Mouse (Mus musculus) neural tube, embryonic 14.5 days (tissue): ENCODE results near the gene Isoc2b. TPM values are rescaled to one million over a fixed set of nuclear protein-coding genes. Genes with fewer than 3 reads are reported as not detected.

Source experiments
- ATAC-seq: fragments of 200-750 bp; cut with Nextera tagmentation; 2 replicates; pipeline ENCODE4 v1.8.0; 2017; ENCODE audit warnings: low read depth, mild to moderate bottlenecking, moderate TSS enrichment, moderate library complexity
- H3K27ac ChIP-seq: fragments of 300-500 bp; sonication (generic); 2 replicates; pipeline ENCODE4 v1.5.1; 2014; ENCODE audit warnings: low read depth, mild to moderate bottlenecking, control low read depth, low read length, moderate library complexity, mixed read lengths
- H3K27me3 ChIP-seq: fragments of 300-500 bp; sonication (generic); 2 replicates; pipeline ENCODE4 v1.6.1; 2014; ENCODE audit warnings: low read length; ENCODE audit not compliant: control insufficient read depth, insufficient read depth
- H3K36me3 ChIP-seq: fragments of 300-500 bp; sonication (generic); 2 replicates; pipeline ENCODE4 v1.6.1; 2014; ENCODE audit warnings: low read length, mixed read lengths; ENCODE audit not compliant: control insufficient read depth, insufficient read depth
- H3K4me1 ChIP-seq: fragments of 300-500 bp; sonication (generic); 2 replicates; pipeline ENCODE4 v1.6.1; 2014; ENCODE audit warnings: low read length; ENCODE audit not compliant: control insufficient read depth, insufficient read depth
- H3K4me2 ChIP-seq: fragments of 300-500 bp; sonication (generic); 2 replicates; pipeline ENCODE4 v1.6.1; 2014; ENCODE audit warnings: mild to moderate bottlenecking, low read depth, low read length, control low read depth
- H3K4me3 ChIP-seq: fragments of 300-500 bp; sonication (generic); 2 replicates; pipeline ENCODE4 v1.5.1; 2014; ENCODE audit warnings: low read depth, low read length, control low read depth, mixed read lengths
- H3K9ac ChIP-seq: fragments of 300-500 bp; sonication (generic); replicated peaks from 2 replicates; pipeline ENCODE4 v1.6.1; 2014; ENCODE audit warnings: low read depth, mild to moderate bottlenecking, control low read depth, low read length, mixed read lengths
- H3K9me3 ChIP-seq: fragments of 300-500 bp; sonication (generic); 2 replicates; pipeline ENCODE4 v1.6.1; 2016; ENCODE audit warnings: low read length; ENCODE audit not compliant: control insufficient read depth
- WGBS: fragments of 180-500 bp; shearing (Covaris S2); extraction: QIAGEN DNeasy Blood & Tissue Kit; methylation state at CpG from one replicate; pipeline ENCODE4 v1.1.7; 2014; 5-methylcytosine and 5-hydroxymethylcytosine counted together
- polyA plus RNA-seq: library from polyadenylated mRNA; unstranded; fragments of >200 nt; fragmentation: Nextera tagmentation; extraction: Ambion mirVana; gene quantifications from 2 replicates; pipeline ENCODE4 v1.2.1, GENCODE M21; 2014

The Isoc2b gene
- polyA plus RNA-seq, 1 experiment from 2014 or later: 3.9 TPM

DNA sequence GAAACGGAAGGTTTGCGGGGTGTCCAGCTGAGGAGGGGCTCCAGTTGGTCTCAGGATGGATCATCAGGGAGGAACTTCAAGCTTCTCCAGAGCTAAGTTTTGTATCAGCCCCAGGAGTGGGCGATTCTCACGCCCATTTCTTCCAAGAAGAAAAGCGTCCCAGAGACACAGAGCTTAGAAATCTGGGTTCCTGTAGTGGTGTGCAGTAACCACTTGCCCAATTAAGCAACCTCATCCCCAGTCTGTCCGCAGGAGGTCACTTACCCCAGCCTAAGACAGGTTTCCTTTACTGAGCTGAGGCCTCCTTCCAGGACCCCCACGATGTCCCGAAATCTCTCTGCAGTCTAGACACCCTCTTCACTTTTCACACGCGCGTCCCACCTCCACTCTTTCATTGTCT, 7.2 kb upstream of the Isoc2b start:
- 8% methylated on average over 11 of the region's 11 CpGs for WGBS
- peak; percentile 12 for ATAC-seq
- H3K27ac ChIP-seq: no peak overlapping the region

GRCm38 (mm10) chr7:4876753-4877221, 6.7 kb upstream of the Isoc2b start, which contains the start of gene Isoc2a:
Gene Isoc2a, plus strand, starts transcription at chr7:4877153.
- WGBS: 2% methylated on average over 22 of the region's 22 CpGs
- Histone ChIP-seq H3K36me3 (no peaks in the 10 kb centered on the region), H3K9ac (peak within 1 kb of the TSS; percentile 58)

More for the DNA sequence above, 7.2 kb upstream of the Isoc2b start:
- Histone ChIP-seq H3K4me3 (peak overlapping the region; percentile 44), H3K9ac (peak overlapping the region; percentile 58), H3K9me3 (no peaks in the 10 kb centered on the region), H3K4me1 (peaks cover 8% of the 10 kb centered on the region; the same call in 1 of the 2 replicates), H3K36me3 (no peaks in the 10 kb centered on the region), H3K27me3 (no peaks in the 10 kb centered on the region), H3K4me2 (peak overlapping the region; percentile 83)

GRCm38 (mm10) chr7:4866631-4867180, 3.4 kb downstream of the Isoc2b start:
- H3K27ac ChIP-seq: peak overlapping the region; percentile 80
- H3K4me3 ChIP-seq: peak overlapping the region; percentile 59
- no peaks in the 10 kb centered on the region for H3K4me1 ChIP-seq
- H3K9me3 ChIP-seq: no peaks in the 10 kb centered on the region
- H3K4me2 ChIP-seq: peak overlapping the region; percentile 73
- H3K36me3 ChIP-seq: no peaks in the 10 kb centered on the region
- no peaks in the 10 kb centered on the region for H3K27me3 ChIP-seq
- 39% methylated on average over 10 of the region's 10 CpGs for WGBS
- no peak for ATAC-seq
- H3K9ac ChIP-seq: peak overlapping the region; percentile 69

More at GRCm38 (mm10) chr7:4876753-4877221, 6.7 kb upstream of the Isoc2b start, which contains the start of gene Isoc2a:
- H3K9me3 ChIP-seq: no peaks in the 10 kb centered on the region
- peak within 1 kb of the TSS; percentile 45; the same call in 1 of the 2 replicates for H3K27ac ChIP-seq
- H3K4me2 ChIP-seq: peak within 1 kb of the TSS; percentile 83
- no peaks in the 10 kb centered on the region for H3K27me3 ChIP-seq
- ATAC-seq: peak; percentile 99
- peak within 1 kb of the TSS; percentile 44 for H3K4me3 ChIP-seq
- peaks cover 8% of the 10 kb centered on the region; the same call in 1 of the 2 replicates for H3K4me1 ChIP-seq

- H3K4me1 ChIP-seq: no peaks in the 10 kb centered on the region
- H3K9ac ChIP-seq: peak overlapping the region; percentile 69
- H3K4me2 ChIP-seq: peak overlapping the region; percentile 73
- no peaks in the 10 kb centered on the region for H3K36me3 ChIP-seq
- peak overlapping the region; percentile 80 for H3K27ac ChIP-seq
- 3% methylated on average over 40 of the region's 40 CpGs for WGBS
- peak overlapping the region; percentile 59 for H3K4me3 ChIP-seq
- no peaks in the 10 kb centered on the region for H3K27me3 ChIP-seq
- peak; percentile 100 for ATAC-seq
- H3K9me3 ChIP-seq: no peaks in the 10 kb centered on the region
These were observed 4.2 kb downstream of the Isoc2b start for GRCm38 (mm10) chr7:4865579-4866493.

- WGBS: 56% methylated on average over 5 of the region's 5 CpGs
- Histone ChIP-seq H3K27me3 (no peaks in the 10 kb centered on the region), H3K27ac (0 out of 2 replicates have a peak overlapping the region, but pooled peaks have one; percentile 69), H3K36me3 (no peaks in the 10 kb centered on the region), H3K4me3 (peak overlapping the region; percentile 59; the same call in 1 of the 2 replicates), H3K4me2 (no peak overlapping the region), H3K4me1 (no peaks in the 10 kb centered on the region), H3K9me3 (no peaks in the 10 kb centered on the region), H3K9ac (no peak overlapping the region)
- no peak for ATAC-seq
These were observed 5.0 kb downstream of the Isoc2b start for GRCm38 (mm10) chr7:4865090-4865489.

DNA sequence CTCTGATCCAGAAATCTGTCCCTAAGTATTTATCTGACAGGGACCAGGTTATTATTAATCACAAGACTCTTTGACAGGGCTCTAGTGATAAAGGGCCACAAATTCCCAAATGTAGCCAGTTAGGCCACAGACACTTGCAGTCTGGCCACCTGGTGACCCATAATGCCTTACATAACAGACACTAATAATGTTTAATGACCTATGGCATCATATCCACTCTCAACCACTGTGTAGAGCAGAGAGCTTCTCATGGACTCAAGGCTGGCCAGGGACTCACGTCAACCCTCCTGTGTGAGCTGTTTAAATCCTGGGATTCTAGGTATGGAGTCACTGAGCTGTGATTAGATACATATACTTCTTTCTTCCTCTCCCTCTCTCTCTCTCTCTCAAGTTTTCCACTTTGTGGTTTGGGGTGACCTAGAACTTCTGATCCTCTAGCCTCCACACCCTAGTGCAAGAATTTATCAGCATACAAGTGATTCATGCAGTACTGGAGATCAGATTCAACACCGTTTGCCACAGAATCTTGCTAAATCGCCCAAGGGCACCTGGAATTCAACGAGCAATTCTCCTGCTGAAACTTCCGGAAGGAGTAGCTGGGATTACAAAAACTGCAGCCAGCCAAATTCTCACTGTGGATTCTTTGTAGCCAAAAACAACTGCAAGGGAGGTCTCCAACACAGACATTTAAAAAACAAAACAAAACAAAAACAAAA, 5.8 kb downstream of the Isoc2b start:
- Histone ChIP-seq H3K36me3 (no peaks in the 10 kb centered on the region), H3K27me3 (no peaks in the 10 kb centered on the region), H3K9ac (no peak overlapping the region), H3K27ac (no peak overlapping the region), H3K4me1 (no peaks in the 10 kb centered on the region), H3K4me2 (no peak overlapping the region), H3K9me3 (no peaks in the 10 kb centered on the region), H3K4me3 (no peak overlapping the region)
- 87% methylated on average over 5 of the region's 5 CpGs for WGBS
- ATAC-seq: no peak

DNA sequence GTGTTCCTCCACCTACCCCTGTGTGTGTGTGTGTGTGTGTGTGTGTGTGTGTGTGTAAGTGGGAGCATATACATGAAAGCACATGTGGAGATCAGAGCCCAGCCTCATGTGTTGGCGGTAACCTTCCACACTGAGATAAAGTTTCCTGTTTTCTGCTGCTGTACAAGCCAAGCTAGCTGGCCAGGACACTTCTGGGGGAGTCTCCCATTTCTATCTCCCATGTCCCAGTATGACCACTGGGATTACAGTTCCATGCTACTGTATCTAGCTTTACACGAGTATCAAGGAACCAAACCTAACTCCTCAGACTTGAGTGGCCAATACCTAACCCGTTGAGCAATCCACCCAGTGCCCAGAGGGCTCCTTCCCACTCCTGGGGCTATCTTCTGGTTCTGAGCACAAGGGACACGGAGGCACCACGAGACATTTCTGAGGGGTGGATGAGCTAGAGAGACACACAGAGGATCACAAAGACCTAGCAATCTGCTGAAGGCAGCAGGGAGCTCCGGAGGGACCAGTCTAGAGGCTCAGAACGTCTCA, 6.4 kb downstream of the Isoc2b start:
- Histone ChIP-seq H3K4me2 (no peak overlapping the region), H3K27me3 (no peaks in the 10 kb centered on the region), H3K36me3 (no peaks in the 10 kb centered on the region), H3K27ac (no peak overlapping the region), H3K4me1 (no peaks in the 10 kb centered on the region), H3K9ac (no peak overlapping the region), H3K4me3 (no peak overlapping the region), H3K9me3 (no peaks in the 10 kb centered on the region)
- WGBS: 81% methylated on average over 7 of the region's 7 CpGs
- no peak for ATAC-seq

DNA sequence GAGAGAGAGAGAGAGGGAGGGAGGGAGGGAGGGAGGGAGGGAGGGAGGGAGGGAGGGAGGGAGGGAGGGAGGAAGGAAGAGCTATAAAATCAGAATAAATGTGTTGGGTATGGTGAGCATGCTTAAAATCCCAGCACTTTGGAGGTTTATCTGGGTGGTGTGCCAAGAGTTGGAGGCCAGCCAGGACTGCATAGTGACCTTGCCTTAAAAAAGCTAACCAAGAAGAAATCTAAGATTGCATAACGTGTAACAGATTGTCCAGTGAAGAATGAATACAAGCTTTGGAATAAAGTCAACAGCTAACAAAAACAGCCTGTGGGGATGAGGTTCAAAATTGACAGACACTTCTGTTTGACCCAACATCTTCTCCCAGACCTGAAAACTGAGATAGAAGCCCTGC, 7.0 kb downstream of the Isoc2b start:
- 56% methylated on average over 1 of the region's 1 CpGs for WGBS
- H3K9ac ChIP-seq: no peak overlapping the region
- ATAC-seq: no peak

More for the DNA sequence above, 7.0 kb downstream of the Isoc2b start:
- Histone ChIP-seq H3K27me3 (no peaks in the 10 kb centered on the region), H3K4me2 (no peak overlapping the region), H3K4me1 (no peaks in the 10 kb centered on the region), H3K4me3 (no peak overlapping the region), H3K36me3 (no peaks in the 10 kb centered on the region), H3K27ac (no peak overlapping the region), H3K9me3 (no peaks in the 10 kb centered on the region)
